Mouse (Mus musculus): Measurements from ENCODE around the gene Hivep2. TPM values are rescaled to one million over a fixed set of nuclear protein-coding genes. Genes with fewer than 3 reads are reported as not detected.

Hivep2 gene
- polyA plus RNA-seq (2015; fragmentation: Nextera tagmentation; extraction: Ambion mirVana) = 15.7 and 17.4 TPM in 2 replicates

DNA sequence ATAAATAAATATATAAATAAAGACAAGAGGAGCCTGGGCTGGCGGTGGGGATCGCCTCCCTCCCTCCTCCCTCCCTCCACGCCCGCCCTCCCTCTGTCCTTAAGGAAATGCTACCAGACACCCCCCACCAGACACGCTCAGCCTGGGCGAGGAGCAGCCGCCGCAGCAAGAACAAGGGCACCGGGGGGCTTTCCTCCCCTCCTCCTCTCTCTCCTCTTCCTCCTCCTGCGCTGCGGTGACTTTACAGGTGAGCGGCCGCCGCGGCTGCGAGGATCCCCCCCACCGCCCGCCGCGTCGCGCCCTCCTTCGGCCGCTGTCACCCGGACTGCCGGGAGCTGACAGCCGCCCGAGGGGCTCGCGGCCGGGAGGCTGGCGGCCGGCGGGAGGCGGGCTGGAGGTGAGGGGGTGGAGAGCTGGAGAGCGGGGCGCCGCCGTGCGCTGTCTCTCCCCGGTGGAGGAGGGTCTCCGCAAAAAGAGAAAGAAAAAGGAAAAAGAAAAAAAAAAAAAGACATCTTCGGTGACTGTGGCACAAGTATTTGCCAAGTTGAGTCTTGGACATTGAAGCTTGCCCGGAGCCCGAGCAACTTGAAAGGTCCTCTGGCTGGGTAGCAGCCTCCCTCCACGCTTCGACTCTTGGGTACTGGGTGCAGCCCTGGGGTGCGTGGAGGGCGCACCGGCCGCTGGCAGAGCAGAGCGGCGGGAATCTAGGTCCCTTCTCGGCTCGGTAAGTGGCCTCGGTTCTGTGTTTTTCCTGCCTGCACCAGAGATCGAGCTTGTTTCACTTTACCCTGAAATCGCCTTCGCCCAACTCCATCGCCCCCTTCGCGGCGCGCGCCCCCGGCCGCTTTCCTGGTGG is at the start of gene Hivep2:
Gene Hivep2, plus strand, starts transcription at position 102 of the 856 bp plus-strand sequence.

Other genes starting within 250 kb of the Hivep2 start
- gene Aig1, start 97.1 kb upstream of the Hivep2 start, polyA plus RNA-seq (2015; fragmentation: Nextera tagmentation; extraction: Ambion mirVana) = 124 and 132 TPM in 2 replicates

Data from neural tube, postnatal 0 days (tissue).